Mouse (Mus musculus) olfactory bulb, adult 2 months (tissue): ENCODE measurements around the gene Adprhl2.

Source experiments
- CTCF ChIP-seq: fragments of 200-500 bp; IDR thresholded peaks from 2 replicates; pipeline ENCODE4 v1.5.1; 2012; ENCODE audit warnings: low read depth, mild to moderate bottlenecking, low read length, moderate library complexity; ENCODE audit not compliant: insufficient read depth
- POLR2A ChIP-seq: fragments of 200-500 bp; IDR thresholded peaks from 2 replicates; pipeline ENCODE4 v1.6.1; 2012; ENCODE audit warnings: mild to moderate bottlenecking, low read depth, low read length, moderate library complexity; ENCODE audit not compliant: insufficient read depth

DNA sequence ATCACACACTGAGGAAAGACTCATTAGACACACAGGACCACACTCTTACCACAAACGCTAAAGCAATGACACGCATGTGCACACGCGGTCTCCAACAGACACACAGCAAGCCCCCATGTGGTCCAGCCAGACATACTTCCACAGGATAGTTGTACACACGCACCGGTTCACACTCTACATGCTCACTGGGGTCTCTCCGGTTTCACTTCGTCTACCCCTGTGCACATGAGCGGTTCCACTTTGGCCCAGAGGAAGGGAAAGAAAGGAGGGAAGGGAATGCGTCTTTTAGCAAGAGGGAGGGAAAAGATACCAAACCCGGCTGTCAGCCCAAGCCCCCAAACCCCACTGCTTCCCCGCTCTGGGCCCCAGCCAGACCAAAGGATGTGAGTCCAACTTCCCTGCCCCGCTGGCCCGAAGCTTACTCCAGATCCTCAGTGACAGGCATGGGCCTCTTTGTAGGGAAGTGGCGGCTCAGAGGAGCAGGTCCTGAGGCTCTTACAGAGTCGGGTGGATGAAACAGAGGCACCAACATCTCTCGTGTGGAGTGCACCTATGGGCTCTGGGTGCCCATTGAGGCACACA, 33.3 kb downstream of the Adprhl2 start:
- TF ChIP-seq POLR2A (no peak), CTCF (no peak)
